Mouse (Mus musculus) lung, postnatal 0 days (tissue): ENCODE measurements around the gene Nfic. TPM values are rescaled to one million over a fixed set of nuclear protein-coding genes. Genes with fewer than 3 reads are reported as not detected.
"Not testable (repeated sequence)": the region's sequence is repeated elsewhere in the genome, so short reads cannot be mapped to it uniquely, and the experiment has no call there.

Experiments
- ATAC-seq: fragments of 200-750 bp; cut with Nextera tagmentation; 2 replicates; pipeline ENCODE4 v1.8.0; 2017; ENCODE audit warnings: moderate library complexity
- DNase-seq: peaks from one replicate; pipeline ENCODE4 v3.0.0-alpha.2; 2016; ENCODE audit warnings: low spot score
- H3K27ac ChIP-seq: fragments of 300-500 bp; sonication (generic); 2 replicates; pipeline ENCODE4 v1.5.1; 2014; ENCODE audit warnings: antibody characterized with exemption, mild to moderate bottlenecking, low read length, mixed read lengths
- H3K27me3 ChIP-seq: fragments of 300-500 bp; sonication (generic); replicated peaks from 2 replicates; pipeline ENCODE4 v1.6.1; 2014; ENCODE audit warnings: low read length, mixed read lengths; ENCODE audit not compliant: insufficient read depth
- H3K36me3 ChIP-seq: fragments of 300-500 bp; sonication (generic); 2 replicates; pipeline ENCODE4 v1.6.1; 2014; ENCODE audit warnings: low read length, mixed read lengths; ENCODE audit not compliant: insufficient read depth
- H3K4me1 ChIP-seq: fragments of 300-500 bp; sonication (generic); 2 replicates; pipeline ENCODE4 v1.6.1; 2014; ENCODE audit warnings: antibody characterized with exemption, low read depth, low read length, mixed read lengths; ENCODE audit not compliant: insufficient read depth
- H3K4me2 ChIP-seq: fragments of 300-500 bp; sonication (generic); replicated peaks from 2 replicates; pipeline ENCODE4 v1.6.1; 2014; ENCODE audit warnings: low read depth, mild to moderate bottlenecking, low read length, moderate library complexity, mixed read lengths
- H3K4me3 ChIP-seq: fragments of 300-500 bp; sonication (generic); 2 replicates; pipeline ENCODE4 v1.5.1; 2014; ENCODE audit warnings: low read depth, low read length
- H3K9ac ChIP-seq: fragments of 300-500 bp; sonication (generic); replicated peaks from 2 replicates; pipeline ENCODE4 v1.6.1; 2014; ENCODE audit warnings: low read depth, mild to moderate bottlenecking
- H3K9me3 ChIP-seq: fragments of 300-500 bp; sonication (generic); 2 replicates; pipeline ENCODE4 v1.6.1; 2016; ENCODE audit warnings: low read length, mixed read lengths
- CTCF ChIP-seq: IDR thresholded peaks from 2 replicates; pipeline ENCODE4 v1.5.1; 2016; ENCODE audit warnings: antibody characterized with exemption, mild to moderate bottlenecking
- EP300 ChIP-seq: IDR thresholded peaks from 2 replicates; pipeline ENCODE4 v1.6.1; 2016; ENCODE audit warnings: antibody characterized with exemption, mild to moderate bottlenecking, control low read depth
- WGBS: fragments of 180-500 bp; shearing (Covaris S2); extraction: QIAGEN DNeasy Blood & Tissue Kit; methylation state at CpG from one replicate; pipeline ENCODE4 v1.1.7; 2014; 5-methylcytosine and 5-hydroxymethylcytosine counted together
- polyA plus RNA-seq: library from polyadenylated mRNA; unstranded; fragments of >200 nt; fragmentation: Nextera tagmentation; extraction: Ambion mirVana; gene quantifications from 2 replicates; pipeline ENCODE4 v1.2.1, GENCODE M21; 2015

Gene Nfic
- polyA plus RNA-seq, 1 experiment from 2014 or later: 73.6 TPM

DNA sequence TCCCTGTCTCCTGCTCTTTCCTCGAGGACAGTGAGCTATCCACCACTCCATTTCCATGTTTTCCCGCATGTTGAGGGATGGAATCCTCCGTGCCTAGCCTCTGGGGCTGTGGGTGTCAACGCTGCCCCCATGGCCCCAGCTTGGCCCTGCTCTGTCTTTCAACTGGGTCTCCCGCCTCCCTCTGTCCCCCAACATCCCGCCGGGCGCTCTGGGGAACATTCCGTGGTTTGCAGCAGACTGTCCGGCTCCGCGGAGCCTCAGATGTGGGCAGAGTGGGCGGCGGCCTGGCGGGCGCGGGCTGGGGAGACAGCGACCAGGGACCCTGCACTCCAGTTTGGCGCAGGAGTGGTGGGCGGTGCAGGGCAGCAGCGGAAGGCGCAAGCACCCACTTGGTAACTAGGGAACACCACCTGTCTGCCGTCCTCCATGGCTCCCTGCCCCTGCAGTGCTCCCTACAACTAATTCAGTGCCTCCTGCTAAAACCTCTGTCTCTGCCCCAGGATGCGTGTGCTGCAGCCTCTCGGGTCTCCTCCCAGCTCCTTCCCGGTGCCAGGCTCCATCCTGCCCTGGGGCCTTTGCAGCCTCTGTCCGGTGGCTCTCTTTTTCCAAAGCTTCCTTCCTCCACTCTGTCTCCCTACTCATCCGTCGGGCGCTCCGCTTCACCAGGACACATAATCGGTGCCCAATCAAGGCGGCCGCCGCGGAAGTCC lies 3.0 kb downstream of the Nfic start:
- Histone ChIP-seq H3K9ac (no peak overlapping the region), H3K9me3 (no peaks in the 10 kb centered on the region), H3K27ac (no peak overlapping the region), H3K36me3 (no peaks in the 10 kb centered on the region), H3K4me1 (peaks cover 3% of the 10 kb centered on the region; the same call in 1 of the 2 replicates), H3K27me3 (peaks cover 35% of the 10 kb centered on the region), H3K4me2 (no peak overlapping the region), H3K4me3 (no peak overlapping the region)
- TF ChIP-seq EP300: no peak
- TF ChIP-seq CTCF: no peak
- ATAC-seq: no peak; the same call in 1 of the 2 replicates
- no peak for DNase-seq
- 8% methylated on average over 35 of the region's 36 CpGs for whole genome bisulfite sequencing

DNA sequence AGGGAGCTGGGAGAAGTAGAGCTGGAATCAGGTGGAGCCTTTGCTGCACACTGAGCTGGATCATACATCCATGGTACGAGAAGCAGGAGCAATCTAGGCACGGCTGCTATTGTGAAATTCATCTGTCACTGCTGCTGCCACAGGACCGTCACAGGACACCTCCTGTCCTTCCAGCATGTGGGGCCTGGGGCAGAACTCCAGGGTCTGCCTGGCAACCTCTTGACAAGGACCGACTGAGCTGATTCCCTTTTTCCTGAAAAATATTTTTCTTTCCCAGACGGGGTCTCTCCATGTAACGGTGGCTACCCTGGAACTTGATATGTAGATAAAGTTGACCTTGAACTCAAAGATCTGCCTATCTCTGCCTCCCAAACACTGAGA lies 4.1 kb downstream of the Nfic start:
- DNase-seq (no peak), ATAC-seq (no peak)
- peaks cover 3% of the 10 kb centered on the region; the same call in 1 of the 2 replicates for H3K4me1 ChIP-seq
- H3K4me2 ChIP-seq: no peak overlapping the region
- 40% methylated on average over 6 of the region's 6 CpGs for WGBS
- H3K27ac ChIP-seq: no peak overlapping the region
- no peaks in the 10 kb centered on the region for H3K36me3 ChIP-seq
- no peaks in the 10 kb centered on the region for H3K9me3 ChIP-seq
- TF ChIP-seq EP300: no peak
- no peak for TF ChIP-seq CTCF
- no peak overlapping the region for H3K9ac ChIP-seq
- H3K4me3 ChIP-seq: no peak overlapping the region
- peaks cover 35% of the 10 kb centered on the region for H3K27me3 ChIP-seq

DNA sequence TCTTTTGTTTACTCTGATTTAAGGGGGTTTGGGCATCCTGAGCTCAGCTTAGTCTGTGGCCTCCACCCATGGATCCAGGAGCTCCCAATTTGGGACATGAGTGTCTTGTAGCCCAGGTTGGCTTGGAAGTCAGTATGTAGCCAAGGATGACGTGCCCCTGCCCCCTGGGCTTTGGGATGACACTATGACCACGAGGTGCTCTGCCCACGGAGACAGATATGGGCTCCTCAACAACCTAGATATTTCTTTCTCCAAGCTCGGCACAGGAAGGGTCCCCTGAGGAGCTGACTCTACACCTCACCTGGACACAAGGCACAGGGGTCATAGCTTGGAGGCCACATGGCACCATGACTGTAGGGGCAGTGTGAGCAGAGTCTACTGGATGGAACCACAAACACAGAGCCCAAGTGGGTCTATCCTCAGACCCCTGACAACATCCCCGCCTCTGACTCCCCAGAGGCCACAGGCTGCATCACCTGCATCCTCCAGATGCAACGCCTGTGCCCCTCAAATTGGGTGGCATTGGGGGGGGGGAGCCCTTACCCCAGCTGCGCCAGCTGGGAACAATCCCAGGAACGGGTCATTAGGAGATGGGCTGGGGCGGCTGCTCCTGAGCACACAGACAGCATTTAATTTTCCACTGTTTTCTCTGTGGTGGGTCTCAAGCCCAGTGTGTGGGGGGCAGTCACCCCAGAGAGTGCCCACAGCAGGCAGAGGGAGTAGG lies 4.6 kb downstream of the Nfic start:
- no peak overlapping the region for H3K4me3 ChIP-seq
- no peaks in the 10 kb centered on the region for H3K9me3 ChIP-seq
- H3K36me3 ChIP-seq: no peaks in the 10 kb centered on the region
- TF ChIP-seq CTCF: no peak
- TF ChIP-seq EP300: no peak
- peaks cover 35% of the 10 kb centered on the region for H3K27me3 ChIP-seq
- 51% methylated on average over 9 of the region's 9 CpGs for WGBS
- no peak overlapping the region for H3K27ac ChIP-seq
- no peak overlapping the region for H3K9ac ChIP-seq
- no peak for DNase-seq
- ATAC-seq: no peak
- peaks cover 3% of the 10 kb centered on the region; the same call in 1 of the 2 replicates for H3K4me1 ChIP-seq
- H3K4me2 ChIP-seq: no peak overlapping the region

DNA sequence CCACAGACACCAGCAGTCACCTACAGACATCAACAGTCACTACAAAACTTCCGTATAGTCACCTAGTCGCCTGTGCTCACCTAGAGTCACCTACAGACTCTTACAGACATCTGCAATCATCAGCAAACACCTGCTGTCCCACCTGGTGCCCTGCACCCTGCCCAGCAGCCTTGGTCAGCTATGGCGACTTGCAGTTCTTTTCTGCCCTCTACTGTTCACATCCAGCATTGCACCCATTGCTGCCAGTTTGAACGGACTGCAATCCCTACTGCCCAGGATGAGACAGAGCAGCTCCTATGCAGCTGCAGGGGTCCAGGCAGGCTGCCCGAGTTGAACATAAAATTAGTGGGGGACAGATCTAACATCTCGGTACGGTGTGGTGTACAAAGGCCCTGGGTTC lies 5.3 kb downstream of the Nfic start:
- peak; percentile 100 for TF ChIP-seq CTCF
- TF ChIP-seq EP300: no peak

DNA sequence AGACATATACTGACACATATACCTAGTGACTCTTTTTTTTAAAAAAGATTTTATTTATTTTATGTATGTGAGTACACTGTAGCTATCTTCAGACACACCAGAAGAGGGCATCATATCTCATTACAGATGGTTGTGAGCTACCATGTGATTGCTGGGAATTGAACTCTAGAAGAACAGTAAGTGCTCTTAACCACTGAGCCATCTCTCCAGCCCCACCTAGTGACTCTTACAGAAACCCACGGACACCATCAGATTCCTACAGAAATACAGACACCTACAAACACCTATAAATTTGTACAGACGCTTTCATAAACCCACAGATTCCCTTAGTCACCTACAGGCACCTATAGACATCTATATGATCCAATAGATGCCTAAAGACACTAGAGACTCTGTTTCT lies 9.9 kb downstream of the Nfic start:
- TF ChIP-seq CTCF: peak; percentile 37; the same call in 1 of the 2 replicates
- not testable (repeated sequence) for H3K27me3 ChIP-seq, H3K4me1 ChIP-seq, H3K4me2 ChIP-seq, DNase-seq, H3K4me3 ChIP-seq, H3K9ac ChIP-seq, H3K27ac ChIP-seq, ATAC-seq, H3K9me3 ChIP-seq, H3K36me3 ChIP-seq
- 21% methylated on average over 2 of the region's 2 CpGs for WGBS

More for the DNA sequence above, 5.3 kb downstream of the Nfic start:
- H3K27ac ChIP-seq: no peak overlapping the region
- H3K27me3 ChIP-seq: peaks cover 28% of the 10 kb centered on the region
- no peaks in the 10 kb centered on the region for H3K9me3 ChIP-seq
- DNase-seq (peak; percentile 82), ATAC-seq (peak; percentile 73)
- H3K4me3 ChIP-seq: no peak overlapping the region
- 3% methylated on average over 7 of the region's 7 CpGs for WGBS
- no peak overlapping the region for H3K9ac ChIP-seq
- no peak overlapping the region for H3K4me2 ChIP-seq
- no peaks in the 10 kb centered on the region for H3K36me3 ChIP-seq
- H3K4me1 ChIP-seq: peaks cover 3% of the 10 kb centered on the region; the same call in 1 of the 2 replicates

DNA sequence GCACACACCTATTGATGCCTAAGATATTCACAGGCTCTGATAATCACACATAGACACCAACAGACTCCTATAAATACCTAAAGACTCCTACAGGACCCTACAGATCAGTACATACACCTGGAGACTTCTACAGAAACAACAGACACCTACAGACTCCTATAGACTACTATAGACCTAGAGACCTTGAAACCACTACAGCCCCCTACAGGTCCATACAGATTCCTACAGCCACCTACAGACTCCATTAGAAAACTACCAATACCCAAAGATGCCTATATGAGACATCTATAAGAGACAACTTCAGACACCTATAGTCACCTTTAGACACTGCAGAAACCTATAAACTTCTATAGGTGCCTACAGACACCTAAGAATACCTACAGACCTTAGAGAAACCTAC lies 14.4 kb downstream of the Nfic start:
- Histone ChIP-seq H3K9me3 (no peaks in the 10 kb centered on the region), H3K4me1 (no peaks in the 10 kb centered on the region), H3K4me2 (no peak overlapping the region), H3K4me3 (no peak overlapping the region), H3K9ac (no peak overlapping the region), H3K27me3 (no peaks in the 10 kb centered on the region), H3K27ac (no peak overlapping the region), H3K36me3 (no peaks in the 10 kb centered on the region)
- ATAC-seq (peak; percentile 33; the same call in 1 of the 2 replicates), DNase-seq (no peak)
- TF ChIP-seq EP300 (no peak), CTCF (peak; percentile 67)
